Mouse (Mus musculus): Measurements from ENCODE around the gene Map3k7cl. TPM values are rescaled to one million over a fixed set of nuclear protein-coding genes. Genes with fewer than 3 reads are reported as not detected.

The Map3k7cl gene
- polyA plus RNA-seq, 1 experiment from 2014 or later: not detected

DNA sequence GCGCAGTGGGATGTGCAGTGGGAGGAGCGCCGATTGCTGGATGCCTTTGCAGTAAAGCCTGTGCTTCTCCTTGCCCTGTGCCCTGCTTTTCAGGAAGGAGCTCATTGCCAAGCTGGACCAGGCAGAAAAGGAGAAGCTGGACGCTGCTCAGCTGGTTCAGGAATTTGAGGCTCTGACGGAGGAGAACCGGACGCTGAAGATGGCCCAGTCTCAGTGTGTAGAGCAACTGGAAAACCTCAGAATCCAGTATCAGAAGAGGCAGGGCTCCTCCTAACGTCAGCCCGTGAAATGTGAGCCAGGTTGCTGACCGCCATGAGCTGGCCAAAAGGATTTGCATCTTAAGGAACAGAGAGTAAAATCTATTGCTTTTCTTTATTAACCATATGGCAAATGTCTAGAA lies 41.0 kb downstream of the Map3k7cl start:
- H3K9me3 ChIP-seq: no peaks in the 10 kb centered on the region
- no peaks in the 10 kb centered on the region for H3K36me3 ChIP-seq
- no peak overlapping the region for H3K4me3 ChIP-seq
- no peak overlapping the region for H3K9ac ChIP-seq (replicated peaks)
- H3K4me1 ChIP-seq: peaks cover 11% of the 10 kb centered on the region
- ATAC-seq (replicated peaks): no peak
- no peaks in the 10 kb centered on the region for H3K27me3 ChIP-seq
- H3K27ac ChIP-seq (replicated peaks): no peak overlapping the region
- 82% methylated on average over 10 of the region's 10 CpGs for WGBS
- no peak overlapping the region for H3K4me2 ChIP-seq (replicated peaks)

- Histone ChIP-seq H3K4me2 (replicated peaks) (no peak overlapping the region), H3K4me1 (peaks cover 11% of the 10 kb centered on the region), H3K4me3 (no peak overlapping the region), H3K27me3 (no peaks in the 10 kb centered on the region), H3K27ac (replicated peaks) (no peak overlapping the region), H3K36me3 (no peaks in the 10 kb centered on the region), H3K9ac (replicated peaks) (no peak overlapping the region), H3K9me3 (no peaks in the 10 kb centered on the region)
- WGBS: 83% methylated on average over 10 of the region's 12 CpGs
- no peak for ATAC-seq (replicated peaks)
Measured at GRCm38 (mm10) chr16:87595149-87595548, 42.0 kb downstream of the Map3k7cl start.

DNA sequence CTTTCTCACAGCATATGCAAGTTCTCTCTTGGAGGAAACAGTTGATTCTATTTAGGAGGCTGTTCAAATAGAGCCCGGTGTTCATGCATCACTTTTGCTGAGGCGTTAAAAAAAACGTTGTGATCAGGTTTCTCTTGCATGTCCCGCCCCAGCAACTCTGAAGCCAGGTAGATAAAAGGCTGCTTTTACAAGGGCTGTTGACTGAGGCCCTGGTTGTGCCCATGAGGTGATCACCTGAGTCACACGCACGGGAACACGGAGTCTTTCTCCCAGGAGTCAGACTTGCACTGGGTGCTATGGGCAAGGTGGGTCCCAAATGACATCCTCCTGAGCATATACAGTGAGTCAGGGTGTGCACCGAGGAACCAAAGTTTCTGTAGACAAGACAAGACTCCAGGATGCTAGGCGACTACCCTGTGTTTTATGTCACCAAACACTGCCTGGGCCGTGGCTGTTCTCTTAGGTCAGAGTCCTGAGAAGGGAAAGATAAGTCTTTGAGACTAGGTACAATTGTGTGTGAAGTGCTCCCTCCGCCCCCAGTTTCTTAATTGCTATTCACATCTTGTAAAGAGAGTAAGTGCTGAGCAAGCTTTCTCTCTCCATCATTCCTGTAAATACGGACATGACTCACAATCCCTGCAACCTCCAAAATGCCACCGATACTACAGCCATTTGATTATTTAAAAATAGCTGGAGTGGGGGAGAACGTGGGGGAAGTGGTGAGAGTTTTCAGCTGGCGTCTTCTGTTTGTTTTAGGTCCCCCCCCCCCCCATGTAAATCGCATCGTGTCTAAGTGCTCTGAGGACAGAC lies 49.8 kb downstream of the Map3k7cl start:
- H3K36me3 ChIP-seq: no peaks in the 10 kb centered on the region
- H3K4me3 ChIP-seq: no peak overlapping the region
- peaks cover 2% of the 10 kb centered on the region for H3K4me1 ChIP-seq
- H3K9ac ChIP-seq (replicated peaks): no peak overlapping the region
- no peaks in the 10 kb centered on the region for H3K27me3 ChIP-seq
- no peak overlapping the region for H3K4me2 ChIP-seq (replicated peaks)
- 80% methylated on average over 17 of the region's 17 CpGs for WGBS
- no peaks in the 10 kb centered on the region for H3K9me3 ChIP-seq
- no peak overlapping the region for H3K27ac ChIP-seq (replicated peaks)
- ATAC-seq (replicated peaks): no peak

DNA sequence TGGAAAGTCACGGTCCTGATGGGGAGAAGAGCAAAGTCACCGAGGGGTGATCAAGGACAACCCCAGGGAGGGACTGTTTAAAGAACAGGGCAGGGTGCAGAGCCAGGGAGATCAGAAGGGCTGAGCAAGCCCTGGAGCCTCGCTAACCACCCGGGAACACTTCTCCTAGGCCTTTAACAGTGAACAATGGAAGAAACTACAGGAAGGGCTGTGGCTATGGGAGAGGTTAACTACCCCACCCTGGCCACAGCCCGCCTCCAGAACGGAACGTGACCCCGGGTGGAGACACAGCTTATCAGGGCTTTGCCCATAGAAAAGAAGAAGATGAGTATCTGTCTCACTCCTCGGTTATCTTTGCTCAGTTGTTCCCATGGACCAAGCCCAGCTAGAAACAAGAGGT lies 50.9 kb downstream of the Map3k7cl start:
- Histone ChIP-seq H3K4me3 (no peak overlapping the region), H3K4me2 (replicated peaks) (no peak overlapping the region), H3K27me3 (no peaks in the 10 kb centered on the region), H3K36me3 (no peaks in the 10 kb centered on the region), H3K9ac (replicated peaks) (no peak overlapping the region), H3K27ac (replicated peaks) (no peak overlapping the region), H3K4me1 (no peaks in the 10 kb centered on the region), H3K9me3 (no peaks in the 10 kb centered on the region)
- WGBS: 91% methylated on average over 9 of the region's 9 CpGs
- ATAC-seq (replicated peaks): no peak

DNA sequence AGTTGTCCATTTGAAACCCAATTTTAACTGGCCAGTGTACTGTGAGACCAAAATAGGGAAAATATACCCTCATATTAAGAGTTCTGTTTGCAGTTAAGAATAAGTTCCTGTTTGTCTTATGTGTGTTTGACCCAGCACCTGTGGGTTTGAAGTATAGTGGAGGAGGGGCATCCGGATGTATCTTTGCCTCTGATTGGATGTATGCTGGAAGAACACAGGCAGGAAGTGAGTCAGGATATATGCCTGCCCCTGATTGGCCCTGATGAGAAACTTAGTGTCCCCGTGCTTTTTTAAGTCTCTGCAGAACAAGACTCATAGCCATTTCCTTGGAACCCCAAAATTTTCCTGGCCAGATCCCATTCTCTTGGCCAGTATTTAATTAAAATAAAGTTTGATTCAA lies 51.8 kb downstream of the Map3k7cl start:
- Histone ChIP-seq H3K27me3 (no peaks in the 10 kb centered on the region), H3K9ac (replicated peaks) (no peak overlapping the region), H3K4me2 (replicated peaks) (no peak overlapping the region), H3K4me3 (no peak overlapping the region), H3K9me3 (no peaks in the 10 kb centered on the region), H3K4me1 (no peaks in the 10 kb centered on the region), H3K36me3 (no peaks in the 10 kb centered on the region), H3K27ac (replicated peaks) (no peak overlapping the region)
- 92% methylated on average over 2 of the region's 2 CpGs for WGBS
- ATAC-seq (replicated peaks): no peak

GRCm38 (mm10) chr16:87607383-87607782 lies 54.3 kb downstream of the Map3k7cl start:
- H3K9ac ChIP-seq (replicated peaks): no peak overlapping the region
- ATAC-seq (replicated peaks): no peak
- H3K27me3 ChIP-seq: no peaks in the 10 kb centered on the region
- no peak overlapping the region for H3K4me2 ChIP-seq (replicated peaks)
- H3K36me3 ChIP-seq: no peaks in the 10 kb centered on the region
- WGBS: 90% methylated on average over 1 of the region's 1 CpGs
- no peak overlapping the region for H3K27ac ChIP-seq (replicated peaks)
- no peaks in the 10 kb centered on the region for H3K4me1 ChIP-seq
- H3K9me3 ChIP-seq: no peaks in the 10 kb centered on the region
- no peak overlapping the region for H3K4me3 ChIP-seq

- H3K4me1 ChIP-seq: no peaks in the 10 kb centered on the region
- H3K4me2 ChIP-seq (replicated peaks): no peak overlapping the region
- no peak for ATAC-seq (replicated peaks)
- H3K9ac ChIP-seq (replicated peaks): no peak overlapping the region
- no peak overlapping the region for H3K27ac ChIP-seq (replicated peaks)
- no peak overlapping the region for H3K4me3 ChIP-seq
- no peaks in the 10 kb centered on the region for H3K27me3 ChIP-seq
- H3K9me3 ChIP-seq: no peaks in the 10 kb centered on the region
- H3K36me3 ChIP-seq: no peaks in the 10 kb centered on the region
- 89% methylated on average over 6 of the region's 6 CpGs for WGBS
Measured at GRCm38 (mm10) chr16:87607959-87608358, 54.8 kb downstream of the Map3k7cl start.

DNA sequence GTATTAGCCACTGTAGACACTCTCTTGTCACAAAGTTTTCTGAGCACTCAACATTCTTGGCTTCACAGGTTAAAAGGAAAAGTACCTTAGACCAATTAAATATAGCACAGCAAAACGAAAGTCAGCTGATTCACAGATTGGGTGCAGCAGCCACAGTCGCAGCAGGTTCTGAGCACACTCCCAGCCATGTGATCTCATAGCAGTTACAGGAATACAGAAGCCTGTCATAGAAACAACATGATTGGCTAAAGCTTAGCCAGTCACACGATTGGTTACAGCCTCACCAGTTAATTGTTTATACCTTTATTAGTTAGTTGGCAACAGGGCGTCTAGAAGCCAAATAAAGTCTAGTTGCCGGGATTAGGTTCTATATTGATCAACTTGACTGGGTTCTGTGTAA lies 57.0 kb downstream of the Map3k7cl start:
- H3K4me1 ChIP-seq: no peaks in the 10 kb centered on the region
- no peaks in the 10 kb centered on the region for H3K36me3 ChIP-seq
- no peak for ATAC-seq (replicated peaks)
- no peaks in the 10 kb centered on the region for H3K27me3 ChIP-seq
- no peak overlapping the region for H3K4me3 ChIP-seq
- 85% methylated on average over 5 of the region's 5 CpGs for WGBS
- no peak overlapping the region for H3K9ac ChIP-seq (replicated peaks)
- no peak overlapping the region for H3K27ac ChIP-seq (replicated peaks)
- H3K4me2 ChIP-seq (replicated peaks): no peak overlapping the region
- H3K9me3 ChIP-seq: no peaks in the 10 kb centered on the region

DNA sequence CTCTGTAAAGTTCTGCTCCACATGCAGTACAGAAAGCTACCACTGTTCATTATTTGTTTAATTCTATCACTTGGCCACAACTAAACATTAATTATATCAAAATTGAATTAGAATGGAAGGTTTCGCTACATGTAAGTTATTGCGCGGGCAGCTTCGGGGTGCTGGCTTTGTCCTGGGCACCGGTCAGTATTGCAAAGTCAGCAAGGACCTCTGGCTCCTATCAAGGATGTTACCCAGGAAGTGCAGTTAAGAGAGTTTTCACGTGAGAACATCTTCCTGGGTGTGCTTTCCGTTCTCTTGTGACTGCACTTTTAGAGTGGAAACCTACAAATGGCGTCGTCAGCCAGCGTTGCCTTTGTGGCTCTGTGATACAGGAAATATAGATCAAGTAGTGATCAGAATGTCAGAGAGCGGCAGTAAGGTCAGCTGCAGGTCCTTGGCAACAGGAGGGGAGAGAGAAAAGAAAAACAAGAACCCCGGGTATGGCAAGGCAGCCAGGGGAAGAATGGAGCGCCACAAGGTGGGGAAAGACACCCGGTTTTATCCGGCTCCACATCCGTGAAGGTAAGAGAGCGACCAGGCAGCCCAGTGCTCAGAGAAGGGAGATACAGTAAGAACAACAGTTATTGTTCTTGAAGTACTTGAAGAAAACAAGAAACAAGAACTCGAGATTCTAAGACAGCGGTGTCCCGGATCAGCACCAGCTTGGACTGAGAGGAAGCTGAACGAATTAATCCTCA lies 57.6 kb downstream of the Map3k7cl start:
- Histone ChIP-seq H3K36me3 (no peaks in the 10 kb centered on the region), H3K4me2 (replicated peaks) (no peak overlapping the region), H3K9me3 (no peaks in the 10 kb centered on the region), H3K4me1 (no peaks in the 10 kb centered on the region), H3K4me3 (no peak overlapping the region), H3K27me3 (no peaks in the 10 kb centered on the region), H3K27ac (replicated peaks) (no peak overlapping the region), H3K9ac (replicated peaks) (no peak overlapping the region)
- no peak for ATAC-seq (replicated peaks)
- 91% methylated on average over 21 of the region's 21 CpGs for WGBS

GRCm38 (mm10) chr16:87611420-87611819 lies 58.3 kb downstream of the Map3k7cl start:
- Histone ChIP-seq H3K27ac (replicated peaks) (no peak overlapping the region), H3K9ac (replicated peaks) (no peak overlapping the region), H3K4me3 (no peak overlapping the region), H3K4me1 (no peaks in the 10 kb centered on the region), H3K36me3 (no peaks in the 10 kb centered on the region), H3K27me3 (no peaks in the 10 kb centered on the region), H3K9me3 (no peaks in the 10 kb centered on the region), H3K4me2 (replicated peaks) (no peak overlapping the region)
- ATAC-seq (replicated peaks): no peak
- WGBS: 88% methylated on average over 14 of the region's 14 CpGs

GRCm38 (mm10) chr16:87612218-87612838 lies 59.2 kb downstream of the Map3k7cl start:
- Histone ChIP-seq H3K36me3 (no peaks in the 10 kb centered on the region), H3K4me1 (no peaks in the 10 kb centered on the region), H3K9ac (replicated peaks) (no peak overlapping the region), H3K4me2 (replicated peaks) (no peak overlapping the region), H3K27ac (replicated peaks) (no peak overlapping the region), H3K27me3 (no peaks in the 10 kb centered on the region), H3K9me3 (no peaks in the 10 kb centered on the region), H3K4me3 (no peak overlapping the region)
- 78% methylated on average over 15 of the region's 15 CpGs for WGBS
- ATAC-seq (replicated peaks): no peak

- Histone ChIP-seq H3K27ac (replicated peaks) (no peak overlapping the region), H3K4me1 (no peaks in the 10 kb centered on the region), H3K4me3 (no peak overlapping the region), H3K9me3 (no peaks in the 10 kb centered on the region), H3K9ac (replicated peaks) (no peak overlapping the region), H3K27me3 (no peaks in the 10 kb centered on the region), H3K36me3 (no peaks in the 10 kb centered on the region), H3K4me2 (replicated peaks) (no peak overlapping the region)
- ATAC-seq (replicated peaks): 0 out of 2 replicates have a peak, but pooled peaks have one; percentile 19
- WGBS: 89% methylated on average over 6 of the region's 6 CpGs
Measured at GRCm38 (mm10) chr16:87617377-87617776, 64.2 kb downstream of the Map3k7cl start.
